Mouse (Mus musculus) ES-E14 (cell line): ENCODE results near the gene Esrra. TPM values are rescaled to one million over a fixed set of nuclear protein-coding genes. Genes with fewer than 3 reads are reported as not detected.

Source experiments
- DNase-seq: peaks from one replicate; pipeline ENCODE4 v3.0.0-alpha.2; 2013; ENCODE audit warnings: low read depth, low spot score
- H3K27ac ChIP-seq: 2 replicates; pipeline ENCODE4 v1.5.1; 2012; ENCODE audit warnings: low read depth, mild to moderate bottlenecking, low read length, moderate library complexity, mixed read lengths; ENCODE audit not compliant: poor library complexity, insufficient read depth, severe bottlenecking
- H3K36me3 ChIP-seq: 2 replicates; pipeline ENCODE4 v1.6.1; 2012; ENCODE audit warnings: mild to moderate bottlenecking, low read length, moderate library complexity, mixed read lengths; ENCODE audit not compliant: control insufficient read depth, poor library complexity, insufficient read depth, severe bottlenecking
- H3K4me1 ChIP-seq, 2 experiments: fragments of 150-350 bp in 1 of 2; sonication (generic) in 1 of 2; 2 replicates each; pipeline ENCODE4 v1.6.1; 2012; ENCODE audit warnings: low read length in 2 of 2, mild to moderate bottlenecking in 1 of 2, mixed read lengths in 1 of 2; ENCODE audit not compliant: control insufficient read depth in 2 of 2, insufficient read depth in 2 of 2, poor library complexity in 1 of 2
- H3K4me3 ChIP-seq, 2 experiments: fragments of 150-350 bp in 1 of 2; sonication (generic) in 1 of 2; 2 replicates each; pipeline ENCODE4 v1.5.1; 2012; ENCODE audit warnings: low read length in 2 of 2, low read depth in 1 of 2, mild to moderate bottlenecking in 1 of 2, mixed read lengths in 1 of 2; ENCODE audit not compliant: insufficient read depth in 1 of 2, poor library complexity in 1 of 2, severe bottlenecking in 1 of 2
- H3K9ac ChIP-seq: 2 replicates; pipeline ENCODE4 v1.6.1; 2012; ENCODE audit warnings: low read depth, mild to moderate bottlenecking, low read length, mixed read lengths; ENCODE audit not compliant: poor library complexity, insufficient read depth, severe bottlenecking
- H3K9me3 ChIP-seq: fragments of 150-350 bp; sonication (generic); 2 replicates; pipeline ENCODE4 v1.6.1; 2012; ENCODE audit warnings: low read depth, mild to moderate bottlenecking, low read length; ENCODE audit not compliant: control insufficient read depth, insufficient read depth
- CHD2 ChIP-seq: IDR thresholded peaks from 2 replicates; pipeline ENCODE4 v1.6.1; 2014; ENCODE audit warnings: mild to moderate bottlenecking, low read depth, low read length, inconsistent platforms
- HCFC1 ChIP-seq: IDR thresholded peaks from 2 replicates; pipeline ENCODE4 v1.6.1; 2012; ENCODE audit warnings: low read length, inconsistent platforms, borderline replicate concordance; ENCODE audit not compliant: insufficient read depth
- MAFK ChIP-seq: IDR thresholded peaks from 2 replicates; pipeline ENCODE4 v1.6.1; 2014; ENCODE audit warnings: mild to moderate bottlenecking, low read depth, low read length, inconsistent platforms; ENCODE audit not compliant: insufficient read depth
- ZC3H11A ChIP-seq: IDR thresholded peaks from 2 replicates; pipeline ENCODE4 v1.6.1; 2012; ENCODE audit warnings: low read depth, mild to moderate bottlenecking, inconsistent platforms, low read length, borderline replicate concordance
- ZNF384 ChIP-seq: IDR thresholded peaks from 2 replicates; pipeline ENCODE4 v1.6.1; 2012; ENCODE audit warnings: low read depth, low read length, inconsistent platforms
- in situ Hi-C, 2 experiments: fragments of 600-800 bp; cut with MboI; formaldehyde crosslinking; loops; one replicate each; pipeline ENCODE4 v1.15.1; 2025; ENCODE audit warnings: low sequenced_read_pairs in 2 of 2, inconsistent platforms in 1 of 2; ENCODE audit not compliant: unreplicated experiment in 2 of 2
- total RNA-seq: library from RNA; depleted of rRNA; stranded (reverse); fragments of 300-350 nt; gene quantifications from 2 replicates; pipeline ENCODE4 v1.2.3, GENCODE M21; 2012

The Esrra gene
- total RNA-seq, 1 experiment: 23.1 TPM

GRCm38 (mm10) chr19:6893731-6894451, 27.7 kb downstream of the Esrra start:
- Histone ChIP-seq H3K27ac (no peak overlapping the region), H3K4me1 (no peaks in the 10 kb centered on the region; a peak in 1 of 4 replicates), H3K36me3 (no peaks in the 10 kb centered on the region), H3K9ac (no peak overlapping the region), H3K4me3 (no peak overlapping the region), H3K9me3 (no peaks in the 10 kb centered on the region; the same call in 1 of the 2 replicates)
- TF ChIP-seq ZNF384 (no peak), MAFK (no peak), HCFC1 (no peak), CHD2 (no peak), ZC3H11A (no peak)
- in situ Hi-C loops: no loop called here
- DNase-seq: no peak

DNA sequence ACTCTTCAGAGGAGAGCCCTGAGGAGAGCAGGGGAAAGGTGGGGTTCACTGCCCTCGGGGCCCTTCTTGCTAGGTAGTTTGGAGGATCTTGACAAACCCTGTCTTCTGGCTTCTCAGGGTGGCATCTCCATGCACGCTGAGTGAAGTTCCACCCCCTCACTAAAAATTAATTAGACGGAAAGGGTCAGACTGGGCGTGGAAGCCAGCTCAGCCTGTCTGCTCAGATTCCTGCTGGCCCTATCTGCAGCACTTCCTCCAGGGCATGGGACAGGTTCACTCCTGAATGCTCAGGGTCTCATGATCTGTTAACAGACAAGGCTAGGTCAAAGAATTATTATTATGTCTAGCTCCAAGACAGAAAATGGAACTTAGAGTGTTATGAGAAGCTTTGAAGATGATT, 29.1 kb downstream of the Esrra start:
- no peaks in the 10 kb centered on the region; a peak in 1 of 4 replicates for H3K4me1 ChIP-seq
- TF ChIP-seq ZC3H11A (no peak), ZNF384 (no peak), HCFC1 (no peak), CHD2 (no peak), MAFK (no peak)
- in situ Hi-C loops: no loop called here
- H3K27ac ChIP-seq: no peak overlapping the region
- no peaks in the 10 kb centered on the region for H3K9me3 ChIP-seq
- H3K4me3 ChIP-seq: no peak overlapping the region
- no peak overlapping the region for H3K9ac ChIP-seq
- no peaks in the 10 kb centered on the region for H3K36me3 ChIP-seq
- DNase-seq: no peak

DNA sequence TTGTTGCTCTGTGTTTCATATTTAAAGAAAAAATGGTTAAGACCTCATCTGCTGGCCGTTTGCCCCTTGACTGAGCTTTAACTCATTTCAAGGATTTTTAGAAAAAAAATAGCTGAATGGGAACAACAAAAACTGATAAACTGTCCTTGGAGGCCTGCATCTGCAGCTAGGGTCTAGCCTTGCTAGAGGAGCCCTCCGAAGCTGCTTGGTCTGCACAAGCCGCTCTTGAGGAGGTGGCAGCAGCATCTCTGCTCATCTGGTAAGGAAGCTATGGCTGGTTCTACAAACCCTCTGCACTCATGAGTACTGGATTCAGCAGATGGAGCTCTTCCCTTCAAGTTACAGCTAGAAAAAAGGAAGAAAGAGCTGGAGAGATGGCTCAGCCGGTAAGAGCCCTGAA, 43.6 kb downstream of the Esrra start:
- H3K9me3 ChIP-seq: no peaks in the 10 kb centered on the region
- DNase-seq: no peak
- in situ Hi-C loops: no loop called here
- no peak overlapping the region for H3K9ac ChIP-seq
- TF ChIP-seq ZC3H11A: no peak
- no peak for TF ChIP-seq CHD2
- no peak for TF ChIP-seq MAFK
- no peak for TF ChIP-seq ZNF384
- TF ChIP-seq HCFC1: no peak
- no peak overlapping the region for H3K4me3 ChIP-seq
- no peaks in the 10 kb centered on the region; a peak in 1 of 4 replicates for H3K4me1 ChIP-seq
- H3K36me3 ChIP-seq: no peaks in the 10 kb centered on the region
- H3K27ac ChIP-seq: no peak overlapping the region

DNA sequence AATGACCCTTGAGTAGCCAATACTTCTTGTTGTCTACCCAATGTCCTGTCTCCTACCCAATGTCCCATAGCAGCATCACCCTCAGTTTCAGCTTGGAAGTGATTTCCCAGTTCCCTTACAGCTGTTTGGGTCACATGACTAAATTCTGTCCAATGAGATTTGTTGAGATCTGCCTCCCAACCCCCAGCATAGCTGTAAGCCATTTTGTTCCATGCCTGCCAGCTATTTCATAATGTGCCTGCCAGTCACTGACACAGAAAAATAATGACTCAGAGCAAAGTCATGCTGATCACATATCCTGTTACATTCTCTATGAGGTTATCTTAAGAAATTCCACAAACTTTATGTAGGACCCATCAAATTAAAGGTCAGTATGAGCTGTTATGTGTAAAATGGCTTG, 44.8 kb downstream of the Esrra start:
- in situ Hi-C loops: no loop called here
- Histone ChIP-seq H3K4me1 (no peaks in the 10 kb centered on the region; a peak in 1 of 4 replicates), H3K27ac (no peak overlapping the region), H3K9ac (no peak overlapping the region), H3K4me3 (no peak overlapping the region), H3K9me3 (no peaks in the 10 kb centered on the region), H3K36me3 (no peaks in the 10 kb centered on the region)
- TF ChIP-seq HCFC1 (no peak), CHD2 (no peak), ZNF384 (no peak), ZC3H11A (no peak)
- DNase-seq: no peak

GRCm38 (mm10) chr19:6875834-6876233, 45.8 kb downstream of the Esrra start:
- H3K36me3 ChIP-seq: no peaks in the 10 kb centered on the region
- H3K9ac ChIP-seq: no peak overlapping the region
- in situ Hi-C loops: no loop called here
- H3K4me3 ChIP-seq: no peak overlapping the region
- no peak overlapping the region for H3K27ac ChIP-seq
- H3K9me3 ChIP-seq: no peaks in the 10 kb centered on the region
- DNase-seq: no peak
- H3K4me1 ChIP-seq: no peaks in the 10 kb centered on the region; a peak in 1 of 4 replicates
- TF ChIP-seq CHD2 (no peak), ZC3H11A (no peak), ZNF384 (no peak), HCFC1 (no peak)
